Mouse (Mus musculus): ENCODE data around the gene Rnf222.

Rnf222 gene

DNA sequence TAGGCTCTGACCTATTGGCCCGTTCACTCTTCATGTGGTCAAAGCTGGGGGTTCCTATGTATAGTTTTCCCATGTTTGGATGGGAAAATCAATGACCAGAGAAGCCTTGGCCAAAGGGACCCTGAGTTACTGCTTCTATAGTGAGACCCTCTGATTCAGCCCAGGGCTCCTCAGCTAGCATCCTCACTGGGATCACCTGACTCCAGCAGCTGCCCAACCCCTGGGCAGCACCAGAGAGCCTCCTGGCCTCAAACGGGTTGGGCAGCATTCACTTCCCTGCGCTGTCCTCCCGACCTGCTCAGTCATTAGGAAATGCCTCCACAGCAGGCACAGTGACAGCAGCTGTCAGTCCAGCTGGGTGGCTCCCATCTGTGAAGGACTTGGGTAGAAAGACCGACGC, at the start of gene Rnf222:
Gene Rnf222, plus strand, starts transcription at position 301 of the 400 bp plus-strand sequence.
- DNase-seq (ENCODE audit: low spot score): no peak

- no peak for DNase-seq (ENCODE audit: low spot score)
Observed at GRCm38 (mm10) chr11:68839606-68840005, 48.7 kb upstream of the Rnf222 start.

GRCm38 (mm10) chr11:68850862-68851261, 37.5 kb upstream of the Rnf222 start:
- no peak for DNase-seq (ENCODE audit: low spot score)

DNA sequence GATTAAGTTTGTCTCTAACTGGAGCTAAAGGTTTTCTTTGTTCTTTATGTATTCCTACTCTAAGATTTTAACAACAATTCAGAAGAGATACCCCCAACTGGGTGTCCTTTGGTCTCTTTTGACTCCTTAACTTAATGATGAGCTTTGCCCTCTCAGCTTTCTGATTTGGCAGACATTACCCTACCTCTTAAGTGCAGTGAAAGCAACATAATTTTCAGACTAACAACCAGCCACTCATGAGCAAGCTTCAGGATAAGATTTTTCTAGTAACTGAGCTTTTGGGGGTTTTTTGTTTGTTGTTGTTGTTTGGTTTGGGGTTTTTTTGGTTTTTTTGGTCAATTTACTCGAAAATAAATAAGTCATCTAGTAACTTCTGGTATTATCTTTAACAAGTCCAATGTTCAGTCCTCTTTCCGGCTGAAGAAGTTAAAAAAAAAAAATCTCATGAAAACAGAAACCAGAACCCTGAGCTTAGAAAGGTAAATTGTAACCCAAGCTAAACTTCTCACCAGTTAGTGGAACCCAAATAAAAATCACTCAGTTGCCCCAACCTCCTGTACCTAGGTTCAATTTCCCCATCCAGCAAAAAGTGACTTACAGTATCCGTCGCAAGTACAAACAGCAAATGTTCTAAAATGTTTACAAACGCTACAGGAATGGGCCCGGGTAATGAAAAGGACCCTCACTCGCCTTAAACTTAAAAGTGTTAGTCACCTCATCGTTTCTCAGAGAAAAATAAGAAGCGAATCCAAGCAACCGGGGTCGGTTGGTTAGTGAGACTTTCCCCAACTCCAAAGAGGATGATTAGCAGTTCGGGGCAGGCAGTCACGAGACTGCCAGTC, 36.5 kb upstream of the Rnf222 start:
- DNase-seq (ENCODE audit: low spot score): no peak

DNA sequence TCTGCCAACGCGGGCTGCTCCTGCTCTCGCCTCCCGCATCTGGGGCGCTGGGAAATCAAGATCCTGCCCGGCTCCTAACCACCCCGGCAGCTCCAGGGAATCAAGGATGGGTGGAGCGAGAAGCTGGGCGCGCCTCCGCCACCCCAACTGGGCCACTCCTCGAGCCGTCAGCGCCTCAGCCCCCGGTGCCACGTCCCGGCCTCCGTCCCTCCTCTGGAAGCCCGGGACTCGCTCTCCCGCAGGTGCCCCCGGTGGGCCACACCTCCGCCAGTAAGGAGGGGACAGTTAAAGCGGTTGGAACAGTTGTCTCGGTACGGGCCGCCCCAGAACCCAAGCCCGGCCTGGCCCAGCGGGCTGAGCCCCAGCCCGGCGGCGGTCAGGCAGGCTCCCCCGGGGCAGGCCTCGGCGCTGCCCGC, 35.9 kb upstream of the Rnf222 start:
- DNase-seq (ENCODE audit: low spot score): peak; percentile 75

- DNase-seq (ENCODE audit: low spot score): peak; percentile 99
Observed at GRCm38 (mm10) chr11:68852932-68853409, 35.4 kb upstream of the Rnf222 start.

- DNase-seq (ENCODE audit: low spot score): peak; percentile 35
Observed at GRCm38 (mm10) chr11:68853611-68854401, 34.5 kb upstream of the Rnf222 start.

DNA sequence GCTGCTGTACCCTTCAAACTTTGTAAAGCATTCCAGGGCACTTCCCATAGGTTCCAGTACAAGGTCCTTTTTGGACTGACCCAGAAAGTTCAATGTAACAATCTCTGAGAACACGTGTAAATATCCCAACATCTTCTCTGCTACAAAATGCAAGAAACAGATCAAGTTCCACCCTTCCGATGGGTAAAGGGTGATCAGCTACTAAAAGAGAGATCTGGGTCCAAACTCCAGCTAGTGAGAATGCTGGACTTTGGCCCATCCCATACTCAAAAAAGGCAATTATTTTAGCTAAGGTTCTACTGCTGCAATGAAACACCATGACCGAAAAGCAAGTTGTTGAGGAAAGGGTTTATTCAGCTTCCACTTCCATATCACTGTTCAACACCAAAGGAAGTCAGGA, 33.7 kb upstream of the Rnf222 start:
- DNase-seq (ENCODE audit: low spot score): no peak

DNA sequence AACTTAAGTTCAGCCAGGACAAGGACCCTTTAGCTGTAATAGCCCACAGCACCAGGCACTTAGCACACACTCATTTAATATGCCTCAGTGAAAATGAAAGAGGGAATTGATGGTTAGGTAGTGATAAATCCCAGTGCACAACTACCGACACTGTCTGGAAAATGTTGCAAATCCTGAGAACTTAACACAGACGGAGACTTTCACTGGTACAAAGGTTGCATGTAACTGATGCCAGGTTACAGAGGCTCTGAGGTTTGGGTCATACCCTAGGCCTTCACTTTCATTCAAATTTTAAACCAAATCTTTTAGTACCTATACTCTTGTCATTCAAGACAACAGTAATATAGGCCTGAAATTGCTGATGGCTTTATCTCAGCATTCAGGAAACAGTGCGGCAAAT, 31.0 kb upstream of the Rnf222 start:
- DNase-seq (ENCODE audit: low spot score): peak; percentile 23

GRCm38 (mm10) chr11:68859943-68860593, 28.3 kb upstream of the Rnf222 start:
- DNase-seq (ENCODE audit: low spot score): no peak

- no peak for DNase-seq (ENCODE audit: low spot score)
Observed at GRCm38 (mm10) chr11:68862260-68862659, 26.1 kb upstream of the Rnf222 start.

GRCm38 (mm10) chr11:68863631-68864091, 24.7 kb upstream of the Rnf222 start:
- DNase-seq (ENCODE audit: low spot score): no peak

DNA sequence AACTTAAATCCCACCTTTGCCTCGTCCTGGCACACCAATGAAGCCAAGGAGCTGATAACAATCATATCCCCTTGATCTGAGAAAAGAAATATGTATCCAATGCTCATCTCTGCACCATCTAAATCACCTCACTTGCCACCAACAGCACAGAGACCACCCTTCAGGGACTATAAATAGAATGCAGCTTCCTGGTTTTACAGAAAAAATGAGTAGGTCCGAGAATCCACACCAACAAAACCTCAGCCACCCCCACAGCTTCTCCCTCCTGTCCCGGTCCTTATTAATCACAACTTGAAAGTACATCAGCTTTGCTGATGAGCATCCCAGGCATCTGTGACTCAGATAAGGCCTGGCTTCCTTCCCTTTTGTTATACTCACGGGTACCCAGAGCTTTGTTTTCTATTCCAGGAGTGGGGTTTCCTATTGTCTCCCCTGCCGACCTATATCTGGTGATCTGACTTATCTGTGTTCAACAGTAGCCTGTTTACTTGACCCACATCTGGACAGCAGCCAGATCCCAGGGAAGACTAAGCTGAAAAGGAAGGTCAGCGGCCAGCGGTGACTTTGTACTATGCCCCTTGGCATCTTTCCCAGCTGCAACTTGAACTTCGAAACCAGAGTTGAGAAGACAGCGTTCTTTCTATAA, 23.7 kb upstream of the Rnf222 start:
- DNase-seq (ENCODE audit: low spot score): peak; percentile 85

DNA sequence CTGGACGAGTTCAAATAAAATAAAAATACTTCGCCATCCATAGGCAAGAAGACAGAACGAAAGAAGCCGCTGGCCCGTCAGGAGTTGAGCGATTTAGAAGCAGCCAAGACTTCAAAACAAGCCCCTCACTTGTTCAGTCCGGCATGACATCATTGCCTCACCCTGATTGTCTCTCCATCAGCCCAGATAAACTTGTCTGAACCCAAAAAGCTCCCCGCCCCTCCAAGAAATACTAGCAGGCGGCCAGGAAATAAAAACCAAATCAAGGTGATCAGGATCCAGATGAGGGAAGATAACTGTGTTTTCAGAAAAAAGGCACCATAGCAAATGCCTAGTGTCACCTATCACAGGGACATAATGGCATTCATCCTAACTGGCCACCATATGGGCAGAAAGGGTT, 17.1 kb upstream of the Rnf222 start:
- DNase-seq (ENCODE audit: low spot score): no peak

- DNase-seq (ENCODE audit: low spot score): peak; percentile 97
Observed at GRCm38 (mm10) chr11:68871748-68872147, 16.6 kb upstream of the Rnf222 start, which contains the start of gene Ndel1. TSS of gene Ndel1 (minus strand) at chr11:68871858.

- DNase-seq (ENCODE audit: low spot score): peak; percentile 88
Observed at GRCm38 (mm10) chr11:68874841-68875240, 13.5 kb upstream of the Rnf222 start.

DNA sequence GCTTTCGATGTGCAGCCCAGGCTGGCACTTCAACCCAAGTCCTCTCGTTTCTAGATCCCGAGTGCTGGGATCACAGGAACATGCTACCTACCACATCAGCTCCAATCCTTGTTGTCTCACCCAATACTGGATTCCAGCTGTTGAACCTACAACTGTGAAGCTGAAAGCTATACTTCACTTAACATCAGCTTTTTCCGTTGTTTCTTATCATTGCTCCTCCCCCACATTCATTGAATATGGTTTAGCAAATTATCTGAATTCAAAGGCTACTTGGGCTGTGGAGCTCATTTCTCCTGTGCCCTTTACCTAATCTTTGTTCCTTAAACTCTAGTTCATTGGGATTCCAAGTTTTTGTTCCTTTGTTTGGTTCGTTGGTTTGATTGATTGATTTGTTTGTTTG, 9.5 kb upstream of the Rnf222 start:
- DNase-seq (ENCODE audit: low spot score): no peak

DNA sequence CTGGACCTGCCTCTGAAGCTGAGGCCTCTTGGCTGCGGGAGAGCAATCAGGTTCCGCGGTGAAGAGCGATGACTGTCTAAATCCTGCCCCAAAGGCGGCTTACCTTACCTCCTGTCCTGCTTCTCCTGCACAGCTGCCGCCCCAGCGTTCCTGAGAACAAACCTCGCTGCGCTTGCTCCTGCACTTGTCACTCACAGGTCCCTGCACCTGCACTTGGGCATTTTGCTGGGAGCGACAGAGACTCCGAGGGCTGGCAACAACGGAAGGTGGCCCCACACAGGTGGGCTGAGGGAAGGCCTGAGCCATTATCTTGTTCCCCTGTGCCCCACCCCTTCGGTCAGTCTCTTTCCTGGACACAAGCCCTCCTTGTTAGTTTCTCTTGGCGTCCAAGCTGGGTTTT, 6.2 kb upstream of the Rnf222 start:
- DNase-seq (ENCODE audit: low spot score): no peak

DNA sequence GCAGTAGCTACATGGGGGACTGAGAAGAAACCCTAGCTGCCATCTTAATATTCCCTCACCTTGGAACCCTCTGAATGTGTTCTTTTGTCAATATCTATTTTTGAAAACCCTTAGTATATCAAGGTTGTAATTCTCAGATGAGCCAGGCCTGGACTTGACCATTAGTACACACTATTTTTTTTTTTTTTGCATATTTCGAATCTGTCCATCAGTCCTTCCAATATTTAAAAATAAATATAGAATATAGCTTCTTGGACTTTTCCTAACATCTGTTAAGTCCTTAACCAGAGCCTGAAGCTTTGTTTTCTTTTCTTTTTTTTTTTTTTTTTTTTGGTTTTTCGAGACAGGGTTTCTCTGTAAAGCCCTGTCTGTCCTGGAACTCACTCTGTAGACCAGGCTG, 4.5 kb upstream of the Rnf222 start:
- no peak for DNase-seq (ENCODE audit: low spot score)

DNA sequence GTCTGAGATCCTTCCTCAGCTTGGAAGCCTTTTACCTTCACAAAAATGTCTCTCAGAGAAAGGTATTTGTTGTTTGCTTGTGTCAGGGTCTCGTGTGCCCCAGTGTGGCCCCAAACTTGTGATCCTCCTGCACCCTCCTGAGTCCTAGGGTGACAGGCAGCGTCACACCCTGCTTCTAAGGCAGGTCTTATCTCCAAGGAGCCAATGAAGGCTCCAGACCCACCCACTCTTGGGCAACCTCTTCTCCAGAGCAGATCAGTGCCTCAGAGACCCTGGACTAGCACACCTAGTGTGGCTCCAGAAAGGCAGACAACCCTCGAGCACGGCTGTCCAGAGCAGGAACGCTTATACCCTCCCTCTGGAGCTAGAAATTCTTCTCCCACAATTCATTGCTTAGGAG, 4.0 kb upstream of the Rnf222 start:
- DNase-seq (ENCODE audit: low spot score): no peak

DNA sequence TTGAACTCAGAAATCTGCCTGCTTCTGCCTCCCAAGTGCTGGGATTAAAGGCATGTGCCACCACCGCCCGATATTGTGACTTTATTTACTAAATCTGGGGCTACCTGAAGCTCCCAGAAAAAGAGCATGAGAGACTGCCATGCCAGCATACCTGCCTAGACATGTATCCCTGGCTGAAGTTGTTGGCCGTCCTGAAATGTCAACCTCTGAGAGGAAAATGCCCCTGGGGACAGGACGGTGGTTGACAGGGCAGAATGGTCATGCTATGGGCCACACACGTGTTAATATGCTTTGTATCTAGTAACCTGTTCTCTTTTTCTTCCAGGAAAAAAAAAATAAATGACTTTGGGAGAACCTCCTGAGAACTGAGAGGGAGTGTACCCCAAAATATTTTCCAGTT, 2.3 kb upstream of the Rnf222 start:
- no peak for DNase-seq (ENCODE audit: low spot score)

- no peak for DNase-seq (ENCODE audit: low spot score)
Observed at GRCm38 (mm10) chr11:68888653-68889052, 300 bp downstream of the Rnf222 start.

All from adipocyte (in vitro differentiated cells).